Comparison of ENCODE assay signal across 9 mouse cellular contexts in the genomic region with DNA sequence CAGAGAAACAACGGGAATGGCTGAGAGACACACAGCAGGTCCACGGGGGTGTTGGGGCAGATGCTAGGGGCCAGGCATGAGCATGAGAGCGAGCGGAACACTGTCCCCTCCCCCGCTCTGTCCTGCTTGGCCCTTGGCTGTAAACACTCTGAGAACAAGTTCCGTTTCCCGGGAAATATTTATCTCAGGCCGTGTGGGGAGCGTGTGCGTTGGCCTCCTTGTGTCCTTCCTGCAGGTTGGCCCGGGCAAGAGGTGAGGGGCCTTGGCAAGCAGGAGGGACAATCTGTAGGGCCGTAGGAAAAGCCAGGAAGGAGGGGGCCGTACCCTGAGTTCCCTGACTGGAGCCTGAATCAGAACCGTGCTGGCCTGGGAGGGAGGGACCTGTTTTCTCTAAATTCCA. TPM values are rescaled to one million over a fixed set of nuclear protein-coding genes. Genes with fewer than 3 reads are reported as not detected.
A peak's percentile ranks its signal among the peaks of the same experiment; 100 is the strongest.
DNase-seq lines count a peak whose midpoint lies in the region; ATAC-seq lines count a peak whose summit lies in the region.
"Had no signal": no experiment of that assay in that cellular context is flagged by ENCODE, and none has a peak within 500 bp of the region (broad histone marks: within the 10 kb centered on the region; RNA-seq: fewer than 3 reads in every experiment).

No protein-coding gene starts in this region.

- ATAC-seq in inflammation-experienced regulatory T-cells, adult 6 months, result no peak

- intact Hi-C loops in heart, postnatal 25 days (cut with DNase I), result no loop called here

- DNase-seq in adrenal gland, postnatal 10 days, result peak; percentile 73
- peak; percentile 37 for DNase-seq in embryo, embryonic 10.5 days (ENCODE audit: low spot score)
- DNase-seq in heart, postnatal 25 days (ENCODE audit: low spot score), result peak; percentile 67
- DNase-seq in kidney, postnatal 36 days, result peak; percentile 83 to 88
- DNase-seq in lung, postnatal 4 days, result peak; percentile 69 to 80
- no peak for DNase-seq in natural killer cell, adult 2 months (ENCODE audit: low spot score in 2 of 2)
- DNase-seq in layer of hippocampus, adult 9-11 months, result no peak

RNA-seq across cellular contexts. Expression of a gene that starts 43.9 kb away (rescaled TPM):
- 100 to 1,000 TPM; 113 to 120 TPM for total RNA-seq in adrenal gland, postnatal 10 days (2021)
- 10 to 100 TPM; 63.6 to 65.9 TPM for total RNA-seq in heart, postnatal 25 days (2021)
- 10 to 100 TPM in 2 of 3 experiments, 1 to 10 TPM in 1; 6.1 to 36.2 (median 19.9) TPM for polyA plus RNA-seq in inflammation-experienced regulatory T-cells, adult 6 months (2017; shearing (Covaris generic))

RNA-seq across cellular contexts. Expression of a gene that starts 54.7 kb away (rescaled TPM):
- total RNA-seq in adrenal gland, postnatal 10 days (2021), result 1 to 10 TPM in 1 of 2 experiments, not detected in 1; 3.7 TPM
- not detected for total RNA-seq in heart, postnatal 25 days (2021)
- 10 to 100 TPM in 2 of 3 experiments, 1 to 10 TPM in 1; 6.7 to 39.0 (median 18.9) TPM for polyA plus RNA-seq in inflammation-experienced regulatory T-cells, adult 6 months (2017; shearing (Covaris generic))
- total RNA-seq: gastrocnemius, postnatal 4 days had no signal

Comparison
In these comparisons a context has a peak if more than half of its experiments do, and no peak if none do; other contexts are left out.
1. DNase-seq: peak in adrenal gland, postnatal 10 days (single experiment), embryo, embryonic 10.5 days (single experiment), heart, postnatal 25 days (single experiment), kidney, postnatal 36 days (2 of 2) and lung, postnatal 4 days (2 of 2); none in natural killer cell, adult 2 months (0 of 2) and layer of hippocampus, adult 9-11 months (single experiment).